In the genomic region with DNA sequence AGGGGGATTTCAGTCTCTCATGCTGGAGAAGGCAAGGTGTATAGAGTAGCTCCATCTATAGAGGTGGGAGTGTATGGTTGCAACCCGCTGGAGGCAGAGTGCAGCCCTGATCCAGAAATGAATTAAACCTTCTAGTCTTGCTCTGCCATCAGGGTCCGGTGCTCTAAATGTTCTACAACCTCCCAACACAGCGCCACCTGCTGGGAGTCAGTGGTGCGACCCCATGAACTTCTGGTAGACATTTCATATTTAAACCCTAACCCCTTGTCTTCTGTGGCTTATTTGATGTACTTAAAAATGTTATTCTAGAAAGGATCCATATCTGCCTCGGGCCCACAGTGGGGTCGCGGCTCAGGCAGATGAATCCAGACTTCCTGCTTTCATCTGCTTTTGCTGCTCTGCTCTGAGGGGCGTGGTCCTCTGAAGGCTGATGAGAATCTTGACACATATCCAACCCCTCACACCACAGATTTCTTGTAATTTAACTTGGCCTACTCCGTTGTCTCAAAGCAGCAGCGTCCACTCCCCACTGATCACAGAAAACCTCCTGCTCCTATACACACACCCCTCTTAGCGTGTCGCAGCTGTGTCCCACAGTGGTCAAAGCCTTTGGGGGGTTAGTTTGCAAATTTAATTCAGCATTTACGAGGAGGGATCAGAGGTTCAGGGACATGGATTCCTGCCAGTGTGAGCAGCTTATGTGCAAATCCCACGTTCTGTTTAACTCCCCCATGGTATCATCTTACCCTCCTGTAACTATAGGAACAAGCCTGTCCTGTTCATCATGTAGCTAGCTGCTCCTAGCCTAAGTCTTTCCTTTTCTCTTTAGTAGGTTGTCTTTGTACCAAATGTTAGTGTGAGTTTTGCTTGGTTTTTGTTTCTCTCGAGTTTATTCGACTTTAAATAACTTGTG, we compare ENCODE assay signal across 8 mouse cellular contexts. TPM values are rescaled to one million over a fixed set of nuclear protein-coding genes. Genes with fewer than 3 reads are reported as not detected.
A peak's percentile ranks its signal among the peaks of the same experiment; 100 is the strongest.
DNase-seq lines count a peak whose midpoint lies in the region; ATAC-seq lines count a peak whose summit lies in the region.

No protein-coding gene starts in this region.

- no peaks in the 10 kb centered on the region for H3K9me3 ChIP-seq in kidney, embryonic 14.5 days (ENCODE audit: control insufficient read depth, low read length)

- no peaks in the 10 kb centered on the region for H3K27me3 ChIP-seq in kidney, embryonic 14.5 days (ENCODE audit: control insufficient read depth, insufficient read depth, low read length)

- peak; percentile 19 to 50 for DNase-seq in cerebellum, postnatal 25 days
- no peak for DNase-seq in cerebellum, adult 11-12 months
- DNase-seq in ovary, postnatal 14 days (ENCODE audit: low spot score), result peak; percentile 30
- no peak for DNase-seq in ovary, adult 18-20 months (ENCODE audit: low spot score)
- DNase-seq in retina, postnatal 7 days (ENCODE audit: low read depth, low spot score), result peak; percentile 36
- no peak for DNase-seq in layer of hippocampus, postnatal 10 days (ENCODE audit: low spot score in 2 of 2)
- DNase-seq in left cerebral cortex, adult 11 months (ENCODE audit: low spot score), result no peak

- peaks cover 9% of the 10 kb centered on the region; the same call in 1 of the 2 replicates for H3K4me1 ChIP-seq in kidney, embryonic 14.5 days (ENCODE audit: control insufficient read depth, insufficient read depth, low read length)

- no peak overlapping the region; the same call in 1 of the 2 replicates for H3K27ac ChIP-seq in kidney, embryonic 14.5 days (ENCODE audit: low read depth, low read length)

- H3K4me3 ChIP-seq in kidney, embryonic 14.5 days (ENCODE audit: low read length), result no peak overlapping the region

- 41% methylated on average over 16 of the region's 16 CpGs for WGBS in kidney, embryonic 14.5 days

- no peak overlapping the region for H3K9ac ChIP-seq in kidney, embryonic 14.5 days (ENCODE audit: low read depth, low read length)

- H3K36me3 ChIP-seq in kidney, embryonic 14.5 days (ENCODE audit: control insufficient read depth, insufficient read depth, low read length), result no peaks in the 10 kb centered on the region

- peak overlapping the region; percentile 30 for H3K4me2 ChIP-seq in kidney, embryonic 14.5 days (replicated peaks; ENCODE audit: low read depth, low read length)

- peak; percentile 90 for ATAC-seq in kidney, embryonic 14.5 days (ENCODE audit: low FRiP score, low TSS enrichment)

RNA-seq across cellular contexts. Expression of gene Nlrp3, which starts 3.9 kb away (rescaled TPM):
- 0.10 and 0.22 TPM in 2 replicates for polyA plus RNA-seq in kidney, embryonic 14.5 days (2014; fragmentation: Nextera tagmentation; extraction: Ambion mirVana)
- 1 to 10 TPM; 1.0 TPM for total RNA-seq in layer of hippocampus, postnatal 10 days (2021)

RNA-seq across cellular contexts. Expression of gene Zkscan17, which starts 10.9 kb away (rescaled TPM):
- 17.9 and 27.4 TPM in 2 replicates for polyA plus RNA-seq in kidney, embryonic 14.5 days (2014; fragmentation: Nextera tagmentation; extraction: Ambion mirVana)
- total RNA-seq in layer of hippocampus, postnatal 10 days (2021), result 10 to 100 TPM; 13.1 to 15.1 TPM

RNA-seq across cellular contexts. Expression of gene Olfr222, which starts 38.6 kb away (rescaled TPM):
- polyA plus RNA-seq in kidney, embryonic 14.5 days (2014; fragmentation: Nextera tagmentation; extraction: Ambion mirVana), result not detected in 2 replicates
- not detected for total RNA-seq in layer of hippocampus, postnatal 10 days (2021)

RNA-seq across cellular contexts. Expression of gene Olfr223, which starts 55.6 kb away (rescaled TPM):
- not detected in 2 replicates for polyA plus RNA-seq in kidney, embryonic 14.5 days (2014; fragmentation: Nextera tagmentation; extraction: Ambion mirVana)
- total RNA-seq in layer of hippocampus, postnatal 10 days (2021), result not detected

Comparison
In these comparisons a context has a peak if more than half of its experiments do, and no peak if none do; other contexts are left out.
1. DNase-seq: peak in cerebellum, postnatal 25 days (2 of 2), ovary, postnatal 14 days (single experiment) and retina, postnatal 7 days (single experiment); none in cerebellum, adult 11-12 months (single experiment), ovary, adult 18-20 months (single experiment), layer of hippocampus, postnatal 10 days (0 of 2) and left cerebral cortex, adult 11 months (single experiment).